Mouse (Mus musculus) heart, embryonic 12.5 days (tissue): ENCODE data around the gene Trmt44. TPM values are rescaled to one million over a fixed set of nuclear protein-coding genes. Genes with fewer than 3 reads are reported as not detected.
A peak's percentile ranks its signal among the peaks of the same experiment; 100 is the strongest.

Source experiments
- ATAC-seq: fragments of 200-750 bp; cut with Nextera tagmentation; 2 replicates; pipeline ENCODE4 v1.8.0; 2017; ENCODE audit warnings: moderate TSS enrichment, moderate library complexity; ENCODE audit not compliant: insufficient number of reproducible peaks, low FRiP score
- H3K27ac ChIP-seq: fragments of 300-500 bp; sonication (generic); 2 replicates; pipeline ENCODE4 v1.5.1; 2016; ENCODE audit warnings: mild to moderate bottlenecking, moderate library complexity; ENCODE audit not compliant: poor library complexity, severe bottlenecking
- H3K27me3 ChIP-seq: fragments of 300-500 bp; sonication (generic); replicated peaks from 2 replicates; pipeline ENCODE4 v1.6.1; 2016; ENCODE audit warnings: mild to moderate bottlenecking, moderate library complexity
- H3K36me3 ChIP-seq: fragments of 300-500 bp; sonication (generic); 2 replicates; pipeline ENCODE4 v1.6.1; 2016; ENCODE audit warnings: mild to moderate bottlenecking, moderate library complexity
- H3K4me1 ChIP-seq: fragments of 300-500 bp; sonication (generic); replicated peaks from 2 replicates; pipeline ENCODE4 v1.6.1; 2016; ENCODE audit warnings: mild to moderate bottlenecking
- H3K4me2 ChIP-seq: fragments of 300-500 bp; sonication (generic); 2 replicates; pipeline ENCODE4 v1.6.1; 2016; ENCODE audit warnings: mild to moderate bottlenecking, moderate library complexity
- H3K4me3 ChIP-seq: fragments of 300-500 bp; sonication (generic); 2 replicates; pipeline ENCODE4 v1.5.1; 2016; ENCODE audit warnings: mild to moderate bottlenecking
- H3K9ac ChIP-seq: fragments of 300-500 bp; sonication (generic); 2 replicates; pipeline ENCODE4 v1.6.1; 2016; ENCODE audit warnings: mild to moderate bottlenecking, moderate library complexity
- H3K9me3 ChIP-seq: fragments of 300-500 bp; sonication (generic); replicated peaks from 2 replicates; pipeline ENCODE4 v1.6.1; 2016; ENCODE audit warnings: mild to moderate bottlenecking, moderate library complexity
- WGBS: fragments of 180-500 bp; shearing (Covaris S2); methylation state at CpG from one replicate; pipeline ENCODE4 v1.1.7; 2016; 5-methylcytosine and 5-hydroxymethylcytosine counted together
- polyA plus RNA-seq: library from polyadenylated mRNA; unstranded; fragments of >200 nt; fragmentation: Nextera tagmentation; extraction: Ambion mirVana; gene quantifications from 2 replicates; pipeline ENCODE4 v1.2.1, GENCODE M21; 2016

The Trmt44 gene
- polyA plus RNA-seq, 1 experiment from 2014 or later, result 5.7 TPM

GRCm38 (mm10) chr5:35540555-35540954 is 34.3 kb downstream of the Trmt44 start:
- no peaks in the 10 kb centered on the region for H3K4me1 ChIP-seq
- H3K4me2 ChIP-seq, result no peak overlapping the region
- WGBS, result 53% methylated on average over 5 of the region's 5 CpGs
- no peaks in the 10 kb centered on the region for H3K36me3 ChIP-seq
- no peak overlapping the region for H3K27ac ChIP-seq
- H3K27me3 ChIP-seq, result peaks cover 22% of the 10 kb centered on the region
- ATAC-seq, result no peak
- H3K9me3 ChIP-seq, result no peaks in the 10 kb centered on the region
- no peak overlapping the region for H3K4me3 ChIP-seq
- H3K9ac ChIP-seq, result no peak overlapping the region

DNA sequence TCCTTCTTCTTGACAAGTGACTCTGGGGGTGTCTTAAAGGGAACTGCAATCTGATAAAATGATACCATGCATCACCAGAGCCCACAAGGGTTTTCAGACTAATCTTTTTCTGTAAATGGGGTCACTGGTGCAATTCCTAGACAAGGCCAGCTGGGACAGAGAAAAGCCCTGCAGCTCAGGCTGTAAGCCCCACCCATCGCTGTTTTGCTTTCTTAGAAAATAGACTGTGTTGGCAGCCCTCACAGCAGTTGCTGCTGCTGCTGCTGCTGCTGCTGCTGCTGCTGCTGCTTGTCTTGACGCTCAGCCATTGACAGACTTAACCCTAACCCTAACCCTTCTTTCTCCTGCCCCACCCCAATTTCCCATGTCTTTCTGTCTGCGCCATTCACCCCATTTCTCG is 35.3 kb downstream of the Trmt44 start:
- Histone ChIP-seq H3K9me3 (no peaks in the 10 kb centered on the region), H3K27me3 (peaks cover 22% of the 10 kb centered on the region), H3K36me3 (no peaks in the 10 kb centered on the region), H3K27ac (no peak overlapping the region), H3K4me2 (no peak overlapping the region), H3K4me1 (no peaks in the 10 kb centered on the region), H3K9ac (no peak overlapping the region), H3K4me3 (no peak overlapping the region)
- ATAC-seq, result no peak
- WGBS, result 50% methylated on average over 4 of the region's 4 CpGs

GRCm38 (mm10) chr5:35538022-35538421 is 36.8 kb downstream of the Trmt44 start:
- ATAC-seq, result no peak
- Histone ChIP-seq H3K9me3 (no peaks in the 10 kb centered on the region), H3K9ac (no peak overlapping the region), H3K27ac (no peak overlapping the region), H3K4me2 (no peak overlapping the region), H3K4me1 (no peaks in the 10 kb centered on the region), H3K27me3 (peaks cover 22% of the 10 kb centered on the region), H3K4me3 (no peak overlapping the region), H3K36me3 (no peaks in the 10 kb centered on the region)
- WGBS, result 70% methylated on average over 3 of the region's 3 CpGs

DNA sequence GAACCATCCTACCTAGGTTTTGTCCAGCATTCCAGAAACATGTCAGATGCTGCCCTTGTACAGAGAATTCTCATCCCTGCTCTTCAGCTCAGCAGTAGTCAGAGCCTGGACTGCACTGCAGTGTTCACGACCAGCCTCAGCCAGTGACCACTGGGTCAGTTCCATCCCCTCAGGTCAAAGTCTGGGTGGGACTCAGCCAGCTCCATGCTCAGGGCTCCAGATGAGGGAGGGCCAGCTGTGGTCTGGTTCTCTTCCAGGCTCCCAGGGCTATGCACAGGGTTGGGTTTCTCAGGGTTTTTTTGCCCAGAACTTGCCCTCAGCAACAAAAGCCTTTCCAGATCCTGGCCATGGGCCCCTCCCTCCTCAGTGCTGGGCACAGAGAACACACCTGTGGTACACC is 37.4 kb downstream of the Trmt44 start:
- 61% methylated on average over 1 of the region's 1 CpGs for WGBS
- H3K27ac ChIP-seq, result no peak overlapping the region
- no peaks in the 10 kb centered on the region for H3K36me3 ChIP-seq
- H3K9me3 ChIP-seq, result no peaks in the 10 kb centered on the region
- no peak overlapping the region for H3K4me3 ChIP-seq
- no peak overlapping the region for H3K9ac ChIP-seq
- H3K4me2 ChIP-seq, result no peak overlapping the region
- H3K4me1 ChIP-seq, result no peaks in the 10 kb centered on the region
- H3K27me3 ChIP-seq, result peaks cover 24% of the 10 kb centered on the region
- no peak; the same call in 1 of the 2 replicates for ATAC-seq

DNA sequence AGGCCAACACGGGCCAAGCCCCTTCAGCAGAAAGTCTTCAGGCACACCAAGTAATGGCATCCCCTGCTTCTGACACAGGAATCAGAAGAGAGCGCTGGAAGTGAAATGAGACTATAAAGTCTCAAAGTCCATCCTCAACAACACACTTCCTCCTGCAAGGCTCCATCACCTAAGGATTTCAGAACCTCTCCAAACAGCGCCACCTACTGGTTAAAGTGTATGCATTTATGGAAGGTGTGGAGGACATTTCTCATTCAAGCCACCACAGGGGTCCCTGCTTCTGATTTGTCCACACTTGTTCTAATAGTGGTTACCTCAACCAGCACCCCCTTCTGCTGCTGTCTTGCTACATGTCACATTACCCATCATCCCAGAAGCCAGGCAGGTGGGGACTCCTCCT is 38.6 kb downstream of the Trmt44 start:
- ATAC-seq, result no peak
- Histone ChIP-seq H3K27ac (no peak overlapping the region), H3K4me2 (no peak overlapping the region), H3K9ac (no peak overlapping the region), H3K9me3 (no peaks in the 10 kb centered on the region), H3K36me3 (no peaks in the 10 kb centered on the region), H3K4me3 (no peak overlapping the region), H3K4me1 (no peaks in the 10 kb centered on the region), H3K27me3 (peaks cover 23% of the 10 kb centered on the region)
- WGBS, result 60% methylated on average over 3 of the region's 3 CpGs

DNA sequence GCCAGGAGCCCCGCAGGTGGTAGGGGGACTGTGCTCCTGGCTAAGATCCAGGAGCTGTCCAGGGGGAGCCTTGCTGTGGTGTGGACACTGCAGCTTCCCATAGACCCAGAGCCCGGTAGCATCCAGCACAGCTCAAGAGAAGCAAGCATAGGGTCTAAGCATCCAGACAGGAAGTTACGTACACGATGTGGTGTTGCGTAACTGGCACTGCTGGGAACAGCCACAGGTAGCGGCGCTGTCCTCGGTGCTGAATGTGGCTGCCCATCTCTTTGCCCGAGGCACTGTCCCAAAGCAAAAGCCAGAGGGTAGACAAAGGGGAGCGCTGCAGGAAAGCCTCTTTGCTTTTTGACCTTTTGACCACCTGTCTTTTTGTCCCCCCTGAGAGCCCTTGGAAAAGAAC is 43.3 kb downstream of the Trmt44 start:
- peaks cover 21% of the 10 kb centered on the region for H3K27me3 ChIP-seq
- no peak overlapping the region for H3K4me2 ChIP-seq
- H3K36me3 ChIP-seq, result no peaks in the 10 kb centered on the region
- no peaks in the 10 kb centered on the region; the same call in 1 of the 2 replicates for H3K4me1 ChIP-seq
- peak; percentile 30; the same call in 1 of the 2 replicates for ATAC-seq
- 16% methylated on average over 10 of the region's 10 CpGs for WGBS
- H3K9ac ChIP-seq, result no peak overlapping the region
- no peak overlapping the region for H3K4me3 ChIP-seq
- H3K9me3 ChIP-seq, result no peaks in the 10 kb centered on the region
- H3K27ac ChIP-seq, result no peak overlapping the region

GRCm38 (mm10) chr5:35530442-35530841 is 44.4 kb downstream of the Trmt44 start:
- Histone ChIP-seq H3K9ac (no peak overlapping the region), H3K4me2 (no peak overlapping the region), H3K4me1 (peaks cover 11% of the 10 kb centered on the region), H3K36me3 (no peaks in the 10 kb centered on the region), H3K4me3 (no peak overlapping the region), H3K27ac (no peak overlapping the region), H3K9me3 (no peaks in the 10 kb centered on the region), H3K27me3 (peaks cover 32% of the 10 kb centered on the region)
- 16% methylated on average over 4 of the region's 4 CpGs for WGBS
- ATAC-seq, result no peak; the same call in 1 of the 2 replicates

- Histone ChIP-seq H3K27ac (no peak within 1 kb of the TSS), H3K4me2 (peak within 1 kb of the TSS; percentile 63), H3K4me3 (peak within 1 kb of the TSS; percentile 37), H3K9ac (peak within 1 kb of the TSS; percentile 40; the same call in 1 of the 2 replicates), H3K36me3 (no peaks in the 10 kb centered on the region), H3K4me1 (peaks cover 17% of the 10 kb centered on the region), H3K9me3 (no peaks in the 10 kb centered on the region), H3K27me3 (peaks cover 75% of the 10 kb centered on the region)
- ATAC-seq, result peak; percentile 69
- WGBS, result 2% methylated on average over 29 of the region's 29 CpGs
Measured at GRCm38 (mm10) chr5:35525469-35526123, 49.3 kb downstream of the Trmt44 start, which contains the start of gene Cpz. Cpz (minus strand) TSS chr5:35525698.

GRCm38 (mm10) chr5:35524381-35524780 is 50.5 kb downstream of the Trmt44 start:
- H3K27me3 ChIP-seq, result peaks cover 79% of the 10 kb centered on the region
- H3K4me1 ChIP-seq, result peaks cover 17% of the 10 kb centered on the region
- no peaks in the 10 kb centered on the region for H3K36me3 ChIP-seq
- H3K9ac ChIP-seq, result no peak overlapping the region
- no peak for ATAC-seq
- H3K4me2 ChIP-seq, result 0 out of 2 replicates have a peak overlapping the region, but pooled peaks have one; percentile 63
- 61% methylated on average over 2 of the region's 2 CpGs for WGBS
- no peak overlapping the region for H3K4me3 ChIP-seq
- no peaks in the 10 kb centered on the region for H3K9me3 ChIP-seq
- H3K27ac ChIP-seq, result no peak overlapping the region

- peaks cover 17% of the 10 kb centered on the region for H3K4me1 ChIP-seq
- H3K36me3 ChIP-seq, result no peaks in the 10 kb centered on the region
- no peak overlapping the region for H3K4me3 ChIP-seq
- H3K27ac ChIP-seq, result no peak overlapping the region
- no peak for ATAC-seq
- H3K9me3 ChIP-seq, result no peaks in the 10 kb centered on the region
- WGBS, result 1% methylated on average over 5 of the region's 5 CpGs
- H3K9ac ChIP-seq, result no peak overlapping the region
- peaks cover 85% of the 10 kb centered on the region for H3K27me3 ChIP-seq
- H3K4me2 ChIP-seq, result no peak overlapping the region
Measured at GRCm38 (mm10) chr5:35523735-35524134, 51.1 kb downstream of the Trmt44 start.

DNA sequence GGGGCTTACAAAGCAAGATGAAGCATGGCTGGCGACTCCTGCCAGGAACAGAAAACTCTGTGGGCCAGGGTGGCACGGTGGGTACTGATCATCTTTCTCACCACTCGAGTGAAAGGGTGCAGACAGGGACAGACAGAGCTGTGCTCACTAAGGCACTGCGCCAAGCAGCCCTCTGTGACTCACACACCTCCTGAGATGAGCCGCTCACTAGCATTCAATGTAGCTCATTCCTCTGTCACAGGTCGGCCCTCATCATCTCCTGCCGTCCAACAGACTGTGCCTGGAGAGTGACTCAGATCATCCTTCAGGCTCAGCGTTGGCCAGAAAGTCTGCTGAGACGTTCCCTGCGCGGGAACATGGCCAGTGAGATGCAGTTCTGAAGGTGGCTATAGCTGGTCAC is 58.1 kb downstream of the Trmt44 start:
- Histone ChIP-seq H3K9ac (no peak overlapping the region), H3K4me3 (no peak overlapping the region), H3K27me3 (peaks cover 57% of the 10 kb centered on the region), H3K36me3 (no peaks in the 10 kb centered on the region), H3K4me1 (no peaks in the 10 kb centered on the region), H3K27ac (no peak overlapping the region), H3K4me2 (no peak overlapping the region), H3K9me3 (no peaks in the 10 kb centered on the region)
- no peak for ATAC-seq
- WGBS, result 80% methylated on average over 11 of the region's 11 CpGs

DNA sequence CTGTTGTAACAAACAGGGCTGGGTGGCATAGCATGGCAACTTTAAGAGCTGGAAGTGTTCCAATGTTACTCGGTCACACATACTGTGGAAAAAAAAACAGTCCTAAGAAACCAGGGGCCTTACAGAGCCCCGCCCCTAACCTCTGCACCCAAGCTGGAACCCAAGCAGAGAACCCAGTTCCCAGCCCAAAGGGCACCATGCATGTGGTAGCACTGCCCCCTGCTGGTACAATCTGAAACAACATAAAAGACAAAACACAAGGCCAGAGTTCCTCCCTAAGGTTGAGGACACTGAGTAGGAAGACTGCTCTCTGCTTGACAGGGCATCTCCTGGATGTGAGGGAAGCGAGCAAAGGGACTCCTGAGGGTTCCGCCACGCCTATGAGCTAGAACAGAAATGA is 64.3 kb downstream of the Trmt44 start:
- H3K9ac ChIP-seq, result no peak overlapping the region
- H3K4me2 ChIP-seq, result no peak overlapping the region
- H3K36me3 ChIP-seq, result no peaks in the 10 kb centered on the region
- no peak overlapping the region for H3K27ac ChIP-seq
- H3K27me3 ChIP-seq, result peaks cover 55% of the 10 kb centered on the region
- no peaks in the 10 kb centered on the region for H3K9me3 ChIP-seq
- no peaks in the 10 kb centered on the region for H3K4me1 ChIP-seq
- no peak overlapping the region for H3K4me3 ChIP-seq
- ATAC-seq, result no peak
- WGBS, result 21% methylated on average over 5 of the region's 5 CpGs
